Mouse (Mus musculus): ENCODE measurements at regions not wholly inside any gene's neighbourhood (a gene's known extent, or its start where the extent isn't known, plus 50 kb on each side); places are given as distances from the start of the nearest gene placed in this dataset.

- in situ Hi-C loops (cut with MboI; ENCODE audit: unreplicated experiment in 2 of 2): no loop called here
Measured at GRCm38 (mm10) chr2:71683375-71683774, 62.0 kb upstream of the Itga6 start.

- in situ Hi-C loops (cut with MboI; ENCODE audit: unreplicated experiment in 2 of 2): no loop called here
Measured at GRCm38 (mm10) chr2:71685239-71685638, 60.2 kb upstream of the Itga6 start.

GRCm38 (mm10) chr2:71689041-71689440 lies 56.4 kb upstream of the Itga6 start:
- in situ Hi-C loops (cut with MboI; ENCODE audit: unreplicated experiment in 2 of 2): no loop called here

- in situ Hi-C loops (cut with MboI; ENCODE audit: unreplicated experiment in 2 of 2): no loop called here
Measured at GRCm38 (mm10) chr2:71690277-71691161, 54.9 kb upstream of the Itga6 start.

GRCm38 (mm10) chr2:71694758-71695310 lies 50.6 kb upstream of the Itga6 start:
- in situ Hi-C loops (cut with MboI; ENCODE audit: unreplicated experiment in 2 of 2): no loop called here
